Mouse (Mus musculus): ENCODE measurements around the gene Spef2. TPM values are rescaled to one million over a fixed set of nuclear protein-coding genes. Genes with fewer than 3 reads are reported as not detected.
"Not testable (repeated sequence)": the region's sequence is repeated elsewhere in the genome, so short reads cannot be mapped to it uniquely, and the experiment has no call there.

The Spef2 gene
- polyA plus RNA-seq, 1 experiment from 2014 or later = 0.45 TPM

- no peak overlapping the region for H3K27ac ChIP-seq (ENCODE audit: low read depth, low read length)
- no peak overlapping the region for H3K4me3 ChIP-seq (ENCODE audit: low read length)
- no peaks in the 10 kb centered on the region for H3K9me3 ChIP-seq (ENCODE audit: control insufficient read depth, low read length)
- no peak for ATAC-seq (ENCODE audit: low FRiP score, low TSS enrichment)
- no peaks in the 10 kb centered on the region for H3K4me1 ChIP-seq (ENCODE audit: control insufficient read depth, insufficient read depth, low read length)
- no peaks in the 10 kb centered on the region for H3K36me3 ChIP-seq (ENCODE audit: control insufficient read depth, insufficient read depth, low read length)
- no peaks in the 10 kb centered on the region for H3K27me3 ChIP-seq (ENCODE audit: control insufficient read depth, insufficient read depth, low read length)
- H3K4me2 ChIP-seq (replicated peaks; ENCODE audit: low read depth, low read length) = no peak overlapping the region
- no peak overlapping the region for H3K9ac ChIP-seq (ENCODE audit: low read depth, low read length)
- 87% methylated on average over 7 of the region's 7 CpGs for WGBS
These were observed 176.0 kb downstream of the Spef2 start for GRCm38 (mm10) chr15:9572664-9573063.

GRCm38 (mm10) chr15:9571896-9572295 is 176.8 kb downstream of the Spef2 start:
- 93% methylated on average over 2 of the region's 2 CpGs for WGBS
- no peak for ATAC-seq (ENCODE audit: low FRiP score, low TSS enrichment)
- Histone ChIP-seq H3K4me1 (ENCODE audit: control insufficient read depth, insufficient read depth, low read length) (no peaks in the 10 kb centered on the region), H3K4me2 (replicated peaks; ENCODE audit: low read depth, low read length) (no peak overlapping the region), H3K9ac (ENCODE audit: low read depth, low read length) (no peak overlapping the region), H3K36me3 (ENCODE audit: control insufficient read depth, insufficient read depth, low read length) (no peaks in the 10 kb centered on the region), H3K4me3 (ENCODE audit: low read length) (no peak overlapping the region), H3K27ac (ENCODE audit: low read depth, low read length) (no peak overlapping the region), H3K27me3 (ENCODE audit: control insufficient read depth, insufficient read depth, low read length) (no peaks in the 10 kb centered on the region), H3K9me3 (ENCODE audit: control insufficient read depth, low read length) (no peaks in the 10 kb centered on the region)

GRCm38 (mm10) chr15:9567316-9567715 is 181.4 kb downstream of the Spef2 start:
- H3K27ac ChIP-seq (ENCODE audit: low read depth, low read length) = no peak overlapping the region
- H3K9me3 ChIP-seq (ENCODE audit: control insufficient read depth, low read length) = no peaks in the 10 kb centered on the region
- no peaks in the 10 kb centered on the region for H3K4me1 ChIP-seq (ENCODE audit: control insufficient read depth, insufficient read depth, low read length)
- no peaks in the 10 kb centered on the region for H3K36me3 ChIP-seq (ENCODE audit: control insufficient read depth, insufficient read depth, low read length)
- no peak for ATAC-seq (ENCODE audit: low FRiP score, low TSS enrichment)
- H3K4me3 ChIP-seq (ENCODE audit: low read length) = no peak overlapping the region
- H3K9ac ChIP-seq (ENCODE audit: low read depth, low read length) = no peak overlapping the region
- WGBS = 77% methylated on average over 4 of the region's 4 CpGs
- H3K27me3 ChIP-seq (ENCODE audit: control insufficient read depth, insufficient read depth, low read length) = no peaks in the 10 kb centered on the region
- no peak overlapping the region for H3K4me2 ChIP-seq (replicated peaks; ENCODE audit: low read depth, low read length)

GRCm38 (mm10) chr15:9565396-9565795 is 183.3 kb downstream of the Spef2 start:
- no peaks in the 10 kb centered on the region for H3K4me1 ChIP-seq (ENCODE audit: control insufficient read depth, insufficient read depth, low read length)
- WGBS = 48% methylated on average over 6 of the region's 6 CpGs
- ATAC-seq (ENCODE audit: low FRiP score, low TSS enrichment) = peak; percentile 60; the same call in 1 of the 2 replicates
- no peaks in the 10 kb centered on the region for H3K36me3 ChIP-seq (ENCODE audit: control insufficient read depth, insufficient read depth, low read length)
- no peaks in the 10 kb centered on the region for H3K27me3 ChIP-seq (ENCODE audit: control insufficient read depth, insufficient read depth, low read length)
- no peak overlapping the region for H3K9ac ChIP-seq (ENCODE audit: low read depth, low read length)
- H3K9me3 ChIP-seq (ENCODE audit: control insufficient read depth, low read length) = no peaks in the 10 kb centered on the region
- no peak overlapping the region for H3K4me2 ChIP-seq (replicated peaks; ENCODE audit: low read depth, low read length)
- H3K27ac ChIP-seq (ENCODE audit: low read depth, low read length) = no peak overlapping the region
- no peak overlapping the region for H3K4me3 ChIP-seq (ENCODE audit: low read length)

GRCm38 (mm10) chr15:9564156-9564555 is 184.5 kb downstream of the Spef2 start:
- Histone ChIP-seq H3K4me3 (ENCODE audit: low read length) (no peak overlapping the region), H3K27me3 (ENCODE audit: control insufficient read depth, insufficient read depth, low read length) (no peaks in the 10 kb centered on the region), H3K4me2 (replicated peaks; ENCODE audit: low read depth, low read length) (no peak overlapping the region), H3K9ac (ENCODE audit: low read depth, low read length) (no peak overlapping the region), H3K4me1 (ENCODE audit: control insufficient read depth, insufficient read depth, low read length) (no peaks in the 10 kb centered on the region), H3K36me3 (ENCODE audit: control insufficient read depth, insufficient read depth, low read length) (no peaks in the 10 kb centered on the region), H3K9me3 (ENCODE audit: control insufficient read depth, low read length) (no peaks in the 10 kb centered on the region), H3K27ac (ENCODE audit: low read depth, low read length) (no peak overlapping the region)
- ATAC-seq (ENCODE audit: low FRiP score, low TSS enrichment) = no peak
- WGBS = 87% methylated on average over 3 of the region's 3 CpGs

- not testable (repeated sequence) for H3K4me1 ChIP-seq (ENCODE audit: control insufficient read depth, insufficient read depth, low read length); H3K9ac ChIP-seq (ENCODE audit: low read depth, low read length); H3K27ac ChIP-seq (ENCODE audit: low read depth, low read length); H3K36me3 ChIP-seq (ENCODE audit: control insufficient read depth, insufficient read depth, low read length); H3K4me3 ChIP-seq (ENCODE audit: low read length); H3K27me3 ChIP-seq (ENCODE audit: control insufficient read depth, insufficient read depth, low read length); ATAC-seq (ENCODE audit: low FRiP score, low TSS enrichment); H3K4me2 ChIP-seq (replicated peaks; ENCODE audit: low read depth, low read length); H3K9me3 ChIP-seq (ENCODE audit: control insufficient read depth, low read length)
- 91% methylated on average over 13 of the region's 15 CpGs for WGBS
These were observed 191.4 kb downstream of the Spef2 start for GRCm38 (mm10) chr15:9557264-9557663.

- WGBS = 94% methylated on average over 2 of the region's 2 CpGs
- no peak overlapping the region for H3K4me2 ChIP-seq (replicated peaks; ENCODE audit: low read depth, low read length)
These were observed 199.7 kb downstream of the Spef2 start for GRCm38 (mm10) chr15:9548951-9549350.

GRCm38 (mm10) chr15:9535200-9535599 is 213.5 kb downstream of the Spef2 start:
- Histone ChIP-seq H3K4me1 (ENCODE audit: control insufficient read depth, insufficient read depth, low read length) (no peaks in the 10 kb centered on the region), H3K9me3 (ENCODE audit: control insufficient read depth, low read length) (no peaks in the 10 kb centered on the region), H3K9ac (ENCODE audit: low read depth, low read length) (no peak overlapping the region), H3K27me3 (ENCODE audit: control insufficient read depth, insufficient read depth, low read length) (no peaks in the 10 kb centered on the region), H3K36me3 (ENCODE audit: control insufficient read depth, insufficient read depth, low read length) (no peaks in the 10 kb centered on the region), H3K4me2 (replicated peaks; ENCODE audit: low read depth, low read length) (no peak overlapping the region), H3K4me3 (ENCODE audit: low read length) (no peak overlapping the region), H3K27ac (ENCODE audit: low read depth, low read length) (no peak overlapping the region)
- no peak for ATAC-seq (ENCODE audit: low FRiP score, low TSS enrichment)
- 78% methylated on average over 1 of the region's 1 CpGs for WGBS

More at GRCm38 (mm10) chr15:9548951-9549350, 199.7 kb downstream of the Spef2 start:
- H3K4me3 ChIP-seq (ENCODE audit: low read length) = no peak overlapping the region
- no peak overlapping the region for H3K9ac ChIP-seq (ENCODE audit: low read depth, low read length)
- no peak for ATAC-seq (ENCODE audit: low FRiP score, low TSS enrichment)
- no peaks in the 10 kb centered on the region for H3K36me3 ChIP-seq (ENCODE audit: control insufficient read depth, insufficient read depth, low read length)
- H3K9me3 ChIP-seq (ENCODE audit: control insufficient read depth, low read length) = no peaks in the 10 kb centered on the region
- no peak overlapping the region for H3K27ac ChIP-seq (ENCODE audit: low read depth, low read length)
- H3K4me1 ChIP-seq (ENCODE audit: control insufficient read depth, insufficient read depth, low read length) = no peaks in the 10 kb centered on the region
- no peaks in the 10 kb centered on the region for H3K27me3 ChIP-seq (ENCODE audit: control insufficient read depth, insufficient read depth, low read length)

- Histone ChIP-seq H3K9me3 (ENCODE audit: control insufficient read depth, low read length) (no peaks in the 10 kb centered on the region), H3K4me3 (ENCODE audit: low read length) (no peak overlapping the region), H3K27me3 (ENCODE audit: control insufficient read depth, insufficient read depth, low read length) (no peaks in the 10 kb centered on the region), H3K36me3 (ENCODE audit: control insufficient read depth, insufficient read depth, low read length) (no peaks in the 10 kb centered on the region), H3K4me1 (ENCODE audit: control insufficient read depth, insufficient read depth, low read length) (no peaks in the 10 kb centered on the region), H3K9ac (ENCODE audit: low read depth, low read length) (no peak overlapping the region), H3K4me2 (replicated peaks; ENCODE audit: low read depth, low read length) (no peak overlapping the region), H3K27ac (ENCODE audit: low read depth, low read length) (no peak overlapping the region)
- no peak for ATAC-seq (ENCODE audit: low FRiP score, low TSS enrichment)
- 86% methylated on average over 3 of the region's 3 CpGs for WGBS
These were observed 215.2 kb downstream of the Spef2 start for GRCm38 (mm10) chr15:9533356-9533902.

Data from kidney, embryonic 14.5 days (tissue).